Mouse (Mus musculus) intestine, embryonic 15.5 days (tissue): ENCODE results near the gene Fam216a. TPM values are rescaled to one million over a fixed set of nuclear protein-coding genes. Genes with fewer than 3 reads are reported as not detected.
"Not testable (repeated sequence)": the region's sequence is repeated elsewhere in the genome, so short reads cannot be mapped to it uniquely, and the experiment has no call there.

Experiments used
- ATAC-seq: fragments of 200-750 bp; cut with Nextera tagmentation; 2 replicates; pipeline ENCODE4 v1.8.0; 2017; ENCODE audit warnings: moderate TSS enrichment, moderate library complexity
- H3K27ac ChIP-seq: fragments of 300-500 bp; sonication (generic); 2 replicates; pipeline ENCODE4 v1.5.1; 2015; ENCODE audit warnings: mild to moderate bottlenecking, inconsistent platforms
- H3K27me3 ChIP-seq: fragments of 300-500 bp; sonication (generic); replicated peaks from 2 replicates; pipeline ENCODE4 v1.6.1; 2015; ENCODE audit warnings: inconsistent platforms
- H3K36me3 ChIP-seq: fragments of 300-500 bp; sonication (generic); 2 replicates; pipeline ENCODE4 v1.6.1; 2015; ENCODE audit warnings: inconsistent platforms
- H3K4me1 ChIP-seq: fragments of 300-500 bp; sonication (generic); replicated peaks from 2 replicates; pipeline ENCODE4 v1.6.1; 2015; ENCODE audit warnings: inconsistent platforms
- H3K4me2 ChIP-seq: fragments of 300-500 bp; sonication (generic); replicated peaks from 2 replicates; pipeline ENCODE4 v1.6.1; 2015; ENCODE audit warnings: mild to moderate bottlenecking, inconsistent platforms
- H3K4me3 ChIP-seq: fragments of 300-500 bp; sonication (generic); replicated peaks from 2 replicates; pipeline ENCODE4 v1.5.1; 2015; ENCODE audit warnings: inconsistent platforms
- H3K9ac ChIP-seq: fragments of 300-500 bp; sonication (generic); 2 replicates; pipeline ENCODE4 v1.6.1; 2015; ENCODE audit warnings: inconsistent platforms
- H3K9me3 ChIP-seq: fragments of 300-500 bp; sonication (generic); 2 replicates; pipeline ENCODE4 v1.6.1; 2016; ENCODE audit warnings: inconsistent platforms
- WGBS: fragments of 180-500 bp; shearing (Covaris S2); methylation state at CpG from one replicate; pipeline ENCODE4 v1.1.7; 2015; 5-methylcytosine and 5-hydroxymethylcytosine counted together
- polyA plus RNA-seq: library from polyadenylated mRNA; unstranded; fragments of >200 nt; fragmentation: Nextera tagmentation; extraction: Ambion mirVana; gene quantifications from 2 replicates; pipeline ENCODE4 v1.2.1, GENCODE M21; 2015

Fam216a gene
- polyA plus RNA-seq, result 44.0 and 48.0 TPM in 2 replicates

- peak within 1 kb of the TSS; percentile 76 for H3K4me2 ChIP-seq
- no peaks in the 10 kb centered on the region for H3K27me3 ChIP-seq
- peak within 1 kb of the TSS; percentile 91 for H3K27ac ChIP-seq
- WGBS, result under 1% methylated on average over 53 of the region's 53 CpGs
- peaks cover 3% of the 10 kb centered on the region for H3K4me1 ChIP-seq
- no peaks in the 10 kb centered on the region for H3K9me3 ChIP-seq
- H3K36me3 ChIP-seq, result peaks cover 8% of the 10 kb centered on the region; the same call in 1 of the 2 replicates
- peak within 1 kb of the TSS; percentile 82 for H3K4me3 ChIP-seq
- H3K9ac ChIP-seq, result peak within 1 kb of the TSS; percentile 89
- peak; percentile 95 for ATAC-seq
These were observed at the start of gene Fam216a for GRCm38 (mm10) chr5:122372192-122372769. Gene Fam216a, minus strand, starts transcription at chr5:122372364.

- H3K4me3 ChIP-seq, result peak within 1 kb of the TSS; percentile 87
- WGBS, result 17% methylated on average over 17 of the region's 17 CpGs
- ATAC-seq, result peak; percentile 34
- peak within 1 kb of the TSS; percentile 97 for H3K9ac ChIP-seq
- H3K27ac ChIP-seq, result peak within 1 kb of the TSS; percentile 85
- H3K9me3 ChIP-seq, result no peaks in the 10 kb centered on the region
- peak within 1 kb of the TSS; percentile 86 for H3K4me2 ChIP-seq
- H3K4me1 ChIP-seq, result peaks cover 6% of the 10 kb centered on the region; the same call in 1 of the 2 replicates
- no peaks in the 10 kb centered on the region for H3K36me3 ChIP-seq
- no peaks in the 10 kb centered on the region for H3K27me3 ChIP-seq
These were observed 49.3 kb upstream of the Fam216a start, which contains the start of gene Anapc7 for GRCm38 (mm10) chr5:122421271-122422068. Gene Anapc7, plus strand, starts transcription at chr5:122421693.

DNA sequence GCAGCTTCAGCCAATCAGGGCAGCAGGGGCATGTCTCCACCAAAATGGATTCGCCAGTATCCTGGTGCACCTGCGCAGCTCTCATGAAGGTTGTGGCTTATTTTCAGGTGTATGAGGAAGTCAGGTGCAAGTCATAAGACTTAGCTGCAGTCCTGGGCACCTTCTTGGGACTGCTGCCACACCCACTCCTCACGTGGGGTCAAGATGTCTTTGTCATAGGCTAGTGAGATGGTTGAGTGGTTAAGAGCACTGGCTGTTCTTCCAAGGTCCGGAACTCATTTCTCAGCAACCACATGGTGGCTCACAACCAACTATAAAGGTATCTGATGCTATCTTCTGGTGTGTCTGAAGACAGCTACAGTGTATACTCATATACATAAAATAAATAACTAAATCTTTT lies 48.5 kb upstream of the Fam216a start:
- not testable (repeated sequence) for H3K27ac ChIP-seq, H3K9ac ChIP-seq, ATAC-seq, H3K9me3 ChIP-seq, H3K4me3 ChIP-seq, H3K27me3 ChIP-seq, H3K4me1 ChIP-seq, H3K36me3 ChIP-seq, H3K4me2 ChIP-seq
- WGBS, result 59% methylated on average over 4 of the region's 4 CpGs

DNA sequence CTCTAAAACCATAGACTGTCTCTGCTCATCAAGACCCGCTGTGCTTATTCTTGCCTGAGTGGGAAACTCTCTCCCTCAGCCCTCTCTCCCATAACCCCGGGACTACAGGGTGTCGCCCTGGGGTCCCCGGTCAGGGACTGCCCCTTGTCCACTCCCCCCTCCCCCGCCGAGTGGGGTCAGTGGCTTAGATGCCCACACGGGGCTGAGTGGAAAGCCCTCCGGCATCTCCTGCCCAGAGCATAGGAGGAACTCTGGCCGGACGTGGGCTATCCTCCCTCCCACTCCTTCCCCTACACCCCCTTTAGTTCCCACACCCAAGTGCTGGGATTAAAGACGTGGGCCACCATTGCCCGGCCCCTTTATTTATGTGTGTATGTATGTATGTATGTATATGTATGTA lies 43.3 kb upstream of the Fam216a start:
- Histone ChIP-seq H3K36me3 (no peaks in the 10 kb centered on the region), H3K27ac (no peak overlapping the region), H3K4me2 (no peak overlapping the region), H3K4me1 (peaks cover 4% of the 10 kb centered on the region; the same call in 1 of the 2 replicates), H3K27me3 (no peaks in the 10 kb centered on the region), H3K9ac (no peak overlapping the region), H3K9me3 (no peaks in the 10 kb centered on the region), H3K4me3 (no peak overlapping the region)
- no peak for ATAC-seq
- WGBS, result 92% methylated on average over 12 of the region's 12 CpGs

- no peak for ATAC-seq
- WGBS, result 90% methylated on average over 5 of the region's 5 CpGs
These were observed 42.2 kb upstream of the Fam216a start for GRCm38 (mm10) chr5:122414351-122414750.

GRCm38 (mm10) chr5:122412826-122413225 lies 40.7 kb upstream of the Fam216a start:
- Histone ChIP-seq H3K9me3 (no peaks in the 10 kb centered on the region), H3K27me3 (no peaks in the 10 kb centered on the region), H3K4me1 (peaks cover 4% of the 10 kb centered on the region; the same call in 1 of the 2 replicates), H3K4me2 (no peak overlapping the region), H3K36me3 (peaks cover 6% of the 10 kb centered on the region), H3K27ac (0 out of 2 replicates have a peak overlapping the region, but pooled peaks have one; percentile 23), H3K4me3 (no peak overlapping the region), H3K9ac (no peak overlapping the region)
- 31% methylated on average over 6 of the region's 6 CpGs for WGBS
- peak; percentile 47; the same call in 1 of the 2 replicates for ATAC-seq

More at GRCm38 (mm10) chr5:122414351-122414750, 42.2 kb upstream of the Fam216a start:
- no peaks in the 10 kb centered on the region for H3K9me3 ChIP-seq
- H3K36me3 ChIP-seq, result peaks cover 6% of the 10 kb centered on the region
- H3K27ac ChIP-seq, result no peak overlapping the region
- no peaks in the 10 kb centered on the region for H3K27me3 ChIP-seq
- peaks cover 4% of the 10 kb centered on the region; the same call in 1 of the 2 replicates for H3K4me1 ChIP-seq
- no peak overlapping the region for H3K4me3 ChIP-seq
- H3K9ac ChIP-seq, result no peak overlapping the region
- no peak overlapping the region for H3K4me2 ChIP-seq

DNA sequence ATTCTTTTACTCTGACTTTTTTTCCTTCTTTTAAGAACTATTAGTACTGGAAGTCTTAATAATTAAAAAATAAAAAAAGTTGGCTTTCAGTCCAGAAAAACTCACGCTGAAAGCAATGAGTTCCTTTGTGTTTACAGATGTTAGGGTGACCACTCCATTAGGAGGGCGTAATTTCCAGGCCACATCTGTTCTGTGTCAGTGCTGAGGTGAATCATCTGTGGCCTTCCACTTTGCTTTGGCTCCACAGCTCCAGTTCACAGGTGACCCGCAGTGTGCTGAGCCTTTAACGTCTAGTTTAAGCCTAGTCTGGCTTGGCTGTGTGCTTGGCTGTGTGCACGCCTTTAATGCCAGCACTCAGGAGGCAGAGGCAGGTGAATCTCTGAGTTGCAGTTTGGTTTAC lies 39.7 kb upstream of the Fam216a start:
- ATAC-seq, result no peak
- no peaks in the 10 kb centered on the region for H3K27me3 ChIP-seq
- 59% methylated on average over 5 of the region's 5 CpGs for WGBS
- H3K36me3 ChIP-seq, result peaks cover 12% of the 10 kb centered on the region
- H3K4me2 ChIP-seq, result no peak overlapping the region
- peaks cover 4% of the 10 kb centered on the region; the same call in 1 of the 2 replicates for H3K4me1 ChIP-seq
- no peak overlapping the region for H3K4me3 ChIP-seq
- H3K9ac ChIP-seq, result no peak overlapping the region
- H3K9me3 ChIP-seq, result no peaks in the 10 kb centered on the region
- no peak overlapping the region for H3K27ac ChIP-seq

DNA sequence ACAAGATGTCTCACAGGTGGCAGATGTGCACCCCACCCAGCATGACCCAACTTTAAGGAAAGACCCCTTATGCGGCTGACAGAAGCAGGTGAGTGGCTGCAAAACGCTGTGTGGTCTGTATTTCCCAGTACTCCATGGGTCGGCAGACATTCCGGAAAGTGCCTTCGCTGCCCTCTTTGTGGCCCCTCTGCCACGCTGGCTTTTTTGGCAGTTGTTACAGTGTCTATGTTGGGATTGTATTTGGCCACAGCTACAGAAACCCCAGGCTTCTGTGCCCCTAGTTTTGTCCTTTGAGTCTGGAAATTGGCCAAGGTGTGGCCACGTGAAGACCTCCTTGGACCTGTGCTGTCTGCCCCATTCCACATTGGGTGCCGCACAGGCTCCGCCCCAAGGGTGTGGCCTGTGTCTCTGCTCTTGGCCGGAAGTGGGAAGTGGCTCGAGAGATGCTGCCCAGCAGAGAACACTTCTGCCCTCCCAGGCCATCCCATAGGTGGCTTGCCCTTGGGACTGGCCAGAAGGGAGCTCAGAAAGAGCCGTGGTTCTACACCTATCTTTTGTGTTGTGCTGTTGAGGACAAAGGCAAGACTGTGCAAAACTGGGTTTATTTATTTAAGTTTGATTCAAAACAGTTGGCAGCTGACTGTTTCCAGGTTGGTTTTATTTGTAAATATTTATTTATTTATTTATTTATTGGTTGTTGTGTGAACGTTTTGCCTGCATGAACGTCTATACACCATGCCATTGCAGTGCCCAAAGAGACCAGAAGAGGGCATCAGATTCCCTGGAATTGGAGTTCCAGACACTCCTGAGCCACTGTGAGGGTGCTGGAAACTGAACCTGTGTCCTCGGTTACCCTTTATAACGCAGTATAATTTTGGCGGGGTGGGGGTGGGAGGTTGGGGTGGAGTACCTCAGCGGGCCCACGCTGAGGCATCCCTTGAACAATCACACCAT lies 37.8 kb upstream of the Fam216a start:
- ATAC-seq, result no peak
- H3K9me3 ChIP-seq, result no peaks in the 10 kb centered on the region
- peaks cover 28% of the 10 kb centered on the region for H3K36me3 ChIP-seq

GRCm38 (mm10) chr5:122405537-122405936 lies 33.4 kb upstream of the Fam216a start:
- H3K4me3 ChIP-seq, result no peak overlapping the region
- H3K4me2 ChIP-seq, result no peak overlapping the region
- H3K27ac ChIP-seq, result no peak overlapping the region
- no peaks in the 10 kb centered on the region for H3K27me3 ChIP-seq
- ATAC-seq, result no peak
- H3K36me3 ChIP-seq, result peaks cover 50% of the 10 kb centered on the region
- 88% methylated on average over 10 of the region's 10 CpGs for WGBS
- no peak overlapping the region for H3K9ac ChIP-seq
- no peaks in the 10 kb centered on the region for H3K9me3 ChIP-seq
- H3K4me1 ChIP-seq, result peaks cover 3% of the 10 kb centered on the region

More for the DNA sequence above, 37.8 kb upstream of the Fam216a start:
- Histone ChIP-seq H3K9ac (no peak overlapping the region), H3K4me2 (no peak overlapping the region), H3K27me3 (no peaks in the 10 kb centered on the region), H3K27ac (no peak overlapping the region), H3K4me1 (peaks cover 4% of the 10 kb centered on the region; the same call in 1 of the 2 replicates), H3K4me3 (no peak overlapping the region)
- 90% methylated on average over 19 of the region's 19 CpGs for WGBS

- Histone ChIP-seq H3K27ac (no peak overlapping the region), H3K9ac (no peak overlapping the region), H3K4me3 (no peak overlapping the region), H3K36me3 (peaks cover 49% of the 10 kb centered on the region), H3K4me1 (peaks cover 8% of the 10 kb centered on the region), H3K9me3 (no peaks in the 10 kb centered on the region), H3K27me3 (no peaks in the 10 kb centered on the region), H3K4me2 (no peak overlapping the region)
- 88% methylated on average over 12 of the region's 12 CpGs for WGBS
- no peak for ATAC-seq
These were observed 31.2 kb upstream of the Fam216a start for GRCm38 (mm10) chr5:122403362-122403761.

DNA sequence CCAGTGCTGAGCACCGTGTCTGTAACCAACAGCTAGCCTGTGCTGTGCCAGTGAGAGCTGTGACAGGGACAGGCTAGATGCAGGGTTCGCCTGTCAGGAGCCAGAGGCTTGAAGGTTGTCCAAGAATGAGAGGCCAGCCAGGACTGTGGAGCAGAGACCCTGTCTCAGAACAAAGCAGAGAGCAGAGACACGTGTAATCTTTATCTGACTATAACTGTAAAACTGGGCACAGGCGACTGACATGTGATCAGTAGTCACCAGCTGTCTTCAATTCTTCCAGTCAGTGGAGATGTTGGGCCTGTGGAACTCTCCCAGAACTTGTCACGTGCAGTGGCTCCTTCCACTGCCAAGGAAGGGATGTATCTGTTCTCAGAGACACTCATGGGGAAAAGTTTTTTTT lies 30.6 kb upstream of the Fam216a start:
- Histone ChIP-seq H3K27me3 (no peaks in the 10 kb centered on the region), H3K4me1 (peaks cover 8% of the 10 kb centered on the region), H3K36me3 (peaks cover 53% of the 10 kb centered on the region), H3K4me3 (no peak overlapping the region), H3K9ac (no peak overlapping the region), H3K9me3 (no peaks in the 10 kb centered on the region), H3K27ac (no peak overlapping the region), H3K4me2 (no peak overlapping the region)
- no peak for ATAC-seq
- 89% methylated on average over 5 of the region's 5 CpGs for WGBS
